8 mouse cellular contexts compared by ENCODE assay signal in the genomic region with DNA sequence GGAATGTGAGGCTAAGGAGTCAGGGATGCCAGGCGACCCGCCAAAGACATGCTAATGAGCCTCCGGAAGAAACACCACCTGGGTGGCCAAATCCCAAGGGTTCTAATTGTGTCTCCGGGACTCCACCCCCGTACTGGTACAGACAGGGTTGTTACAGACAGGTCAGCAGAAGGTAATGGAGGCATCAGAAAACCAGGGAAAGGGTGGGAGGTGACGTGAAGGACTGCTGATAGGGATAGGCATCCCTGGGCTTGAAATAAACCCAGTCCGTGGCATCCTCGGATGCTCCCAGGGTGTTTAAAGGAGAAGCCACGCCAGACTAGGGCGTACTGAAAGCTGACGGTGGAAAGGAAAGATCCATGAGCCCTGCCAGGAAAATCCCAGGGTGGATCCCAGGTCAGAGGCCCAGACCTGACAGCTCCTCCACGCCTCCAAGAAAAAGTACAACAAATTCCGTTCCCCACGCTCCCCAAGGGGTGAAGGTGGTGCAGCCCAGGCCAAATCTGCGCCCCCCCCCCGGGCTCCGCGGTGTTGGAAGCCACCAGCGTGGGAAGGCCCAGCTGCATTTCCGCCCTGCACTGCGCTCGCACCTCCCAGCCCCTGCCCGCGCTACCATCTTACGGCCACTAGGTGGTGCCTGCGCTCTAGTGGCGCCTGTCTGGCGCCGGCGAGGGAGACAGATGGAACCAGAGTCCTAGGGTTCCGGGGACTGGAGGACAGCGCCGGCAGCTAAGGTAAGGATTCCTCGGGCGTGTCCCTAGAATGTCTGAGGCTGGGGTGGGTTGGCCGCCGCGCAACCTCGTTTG. TPM values are rescaled to one million over a fixed set of nuclear protein-coding genes. Genes with fewer than 3 reads are reported as not detected.
A peak's percentile ranks its signal among the peaks of the same experiment; 100 is the strongest.
DNase-seq lines count a peak whose midpoint lies in the region; ATAC-seq lines count a peak whose summit lies in the region.

A gene (plus strand): TSS at position 172 of the 806 bp plus-strand sequence.

- WGBS in hindbrain, embryonic 15.5 days, result under 1% methylated on average over 39 of the region's 39 CpGs

- H3K4me3 ChIP-seq in hindbrain, embryonic 15.5 days, result peak within 1 kb of the TSS; percentile 60

- no peaks in the 10 kb centered on the region for H3K9me3 ChIP-seq in hindbrain, embryonic 15.5 days

- H3K27ac ChIP-seq in hindbrain, embryonic 15.5 days (replicated peaks), result peak within 1 kb of the TSS; percentile 78

- H3K4me2 ChIP-seq in hindbrain, embryonic 15.5 days, result peak within 1 kb of the TSS; percentile 93

- no peaks in the 10 kb centered on the region for H3K36me3 ChIP-seq in hindbrain, embryonic 15.5 days

- DNase-seq in R1 (ENCODE audit: low read depth, low spot score), result peak; percentile 99
- DNase-seq in cerebellum, postnatal 25 days, result peak; percentile 99
- peak; percentile 97 to 99 for DNase-seq in frontal cortex, postnatal 36 days (ENCODE audit: low spot score in 2 of 2)
- peak; percentile 91 for DNase-seq in left cerebral cortex, adult 11 months (ENCODE audit: low spot score)
- peak; percentile 94 to 97 for DNase-seq in lung, postnatal 4 days
- DNase-seq in retina, postnatal 7 days (ENCODE audit: low read depth, low spot score), result peak; percentile 86
- peak; percentile 95 for DNase-seq in urinary bladder, adult 2 months (ENCODE audit: low spot score)

- peak; percentile 95 for ATAC-seq in hindbrain, embryonic 15.5 days (ENCODE audit: low FRiP score, low read depth)

- no peaks in the 10 kb centered on the region for H3K27me3 ChIP-seq in hindbrain, embryonic 15.5 days

- peak within 1 kb of the TSS; percentile 70 for H3K9ac ChIP-seq in hindbrain, embryonic 15.5 days

- H3K4me1 ChIP-seq in hindbrain, embryonic 15.5 days (replicated peaks), result peaks cover 21% of the 10 kb centered on the region

RNA-seq across cellular contexts. Expression of the gene that starts here (rescaled TPM):
- polyA plus RNA-seq in hindbrain, embryonic 15.5 days (2015; fragmentation: Nextera tagmentation; extraction: Ambion mirVana), result 94.7 and 100 TPM in 2 replicates
- polyA plus RNA-seq in urinary bladder, adult 2 months (2012; rRNA removed), result 125 and 145 TPM in 2 replicates

Comparison
In these comparisons a context has a peak if more than half of its experiments do, and no peak if none do; other contexts are left out.
1. Peak in every context shown above with its lines: DNase-seq, ATAC-seq, H3K4me3 ChIP-seq and H3K27ac ChIP-seq.